Mouse (Mus musculus): ENCODE data around the gene Gzmk.

GRCm38 (mm10) chr13:113227666-113228463, 2.2 kb upstream of the Gzmk start:
- TF ChIP-seq POLR2A (IDR thresholded peaks at IDR 0.05; ENCODE audit: borderline replicate concordance, extremely low read depth, low read depth, low read length), result no peak
- no peak for TF ChIP-seq CTCF (IDR thresholded peaks at IDR 0.05; ENCODE audit: insufficient read depth, low read length)

Measured in lung, adult 2 months (tissue).